Mouse (Mus musculus) heart, adult 18-20 months (tissue): ENCODE data around the gene Tshr. TPM values are rescaled to one million over a fixed set of nuclear protein-coding genes. Genes with fewer than 3 reads are reported as not detected.
A peak's percentile ranks its signal among the peaks of the same experiment; 100 is the strongest.

Experiments used
- DNase-seq, 2 experiments: peaks; one replicate each; pipeline ENCODE4 v3.0.0; 2021 to 2022; ENCODE audit warnings: mixed read lengths in 1 of 2
- total RNA-seq, 2 experiments: library from RNA; stranded (reverse); gene quantifications; 2 replicates each; pipeline ENCODE4 v1.2.3; 2021

Tshr gene
- total RNA-seq, 2 experiments from 2014 or later, result 0.32 to 0.72 TPM

GRCm38 (mm10) chr12:91587491-91588033 lies 203.2 kb downstream of the Tshr start:
- no peak for DNase-seq

DNA sequence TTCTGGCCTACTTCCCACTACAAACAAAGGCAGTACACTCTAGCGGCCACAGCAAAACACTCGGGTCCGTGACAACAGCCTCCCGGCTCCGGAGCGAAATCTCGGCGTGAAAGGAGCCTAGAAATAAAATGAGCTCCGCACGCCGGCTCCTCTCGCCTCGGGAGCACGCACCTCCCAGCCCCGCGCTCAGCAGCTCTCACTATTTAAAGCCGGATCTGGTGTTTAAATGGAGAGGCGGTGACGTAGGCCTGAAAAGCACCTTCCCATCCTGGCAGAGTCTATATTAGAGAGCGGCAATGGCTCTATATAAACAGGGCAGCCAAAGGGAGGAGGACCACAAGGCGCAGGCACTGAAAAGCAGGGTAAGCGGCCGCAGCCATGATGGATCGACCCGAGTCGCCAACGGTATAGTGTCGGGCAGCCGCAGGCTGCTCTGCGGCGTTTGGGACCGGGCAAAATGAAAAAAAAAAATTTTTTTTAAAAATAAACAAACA lies 203.9 kb downstream of the Tshr start:
- DNase-seq, result peak; percentile 96

- peak; percentile 66 to 79 for DNase-seq
Measured at GRCm38 (mm10) chr12:91588670-91589541, 204.5 kb downstream of the Tshr start.

DNA sequence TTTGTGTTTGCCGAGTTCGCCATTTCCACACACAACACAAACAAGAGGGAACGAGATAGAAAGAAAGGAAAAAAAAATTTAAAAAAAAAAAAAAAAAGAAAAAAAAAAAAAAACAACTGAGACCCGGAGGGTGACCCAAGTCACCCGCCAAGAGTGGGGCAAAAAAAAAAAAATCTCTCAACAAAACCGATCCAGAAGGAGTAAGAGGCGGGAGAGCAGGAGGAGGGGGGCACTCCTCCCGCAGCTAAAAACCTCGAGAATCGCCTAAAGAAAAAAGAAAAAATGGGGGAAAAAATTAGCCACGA lies 205.1 kb downstream of the Tshr start:
- no peak for DNase-seq

DNA sequence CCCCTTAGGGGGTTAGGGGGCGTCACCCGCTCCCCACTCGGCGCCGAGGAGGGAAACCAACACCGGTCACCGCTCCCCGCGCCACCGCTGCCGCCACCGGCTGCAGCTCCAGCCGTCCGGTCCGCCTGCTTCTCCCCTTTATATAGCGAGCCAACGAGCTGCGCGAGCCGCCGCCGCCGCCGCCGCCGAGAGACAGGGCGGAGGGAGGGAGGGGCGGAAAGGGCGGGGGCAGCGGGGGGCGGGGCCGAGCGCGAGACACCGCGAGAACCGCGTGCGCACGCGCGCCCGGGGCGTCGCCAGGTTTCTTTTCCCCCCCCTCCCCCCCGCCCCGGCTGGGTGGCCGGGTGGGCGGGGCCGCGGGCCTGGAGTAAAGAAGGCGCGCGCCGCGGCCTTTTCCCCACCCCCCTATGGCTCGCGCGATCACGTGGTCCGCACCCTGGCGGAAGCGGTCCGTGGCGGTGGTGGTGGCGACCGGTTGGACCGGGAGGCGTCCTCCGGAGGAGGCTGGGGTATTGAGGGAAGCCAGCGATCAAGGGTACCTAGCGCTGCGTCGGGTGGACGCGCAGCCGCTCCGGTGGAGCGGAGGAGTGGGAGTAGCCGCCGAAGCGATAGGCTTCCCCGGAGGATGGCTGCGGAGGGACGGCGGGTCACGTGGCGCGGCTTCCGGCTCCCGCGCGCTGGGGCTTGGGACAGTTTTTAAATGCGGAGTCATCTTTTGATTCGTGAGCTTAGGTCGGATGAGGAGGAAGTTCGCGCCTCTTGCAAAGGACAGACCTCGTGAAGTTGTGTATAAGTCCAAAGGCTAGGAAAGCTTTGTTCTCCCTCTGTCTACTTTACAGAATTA lies 205.7 kb downstream of the Tshr start, which contains the start of gene Gtf2a1:
TSS of gene Gtf2a1 (minus strand) at position 641 of the 844 bp plus-strand sequence.
- peak; percentile 96 for DNase-seq

DNA sequence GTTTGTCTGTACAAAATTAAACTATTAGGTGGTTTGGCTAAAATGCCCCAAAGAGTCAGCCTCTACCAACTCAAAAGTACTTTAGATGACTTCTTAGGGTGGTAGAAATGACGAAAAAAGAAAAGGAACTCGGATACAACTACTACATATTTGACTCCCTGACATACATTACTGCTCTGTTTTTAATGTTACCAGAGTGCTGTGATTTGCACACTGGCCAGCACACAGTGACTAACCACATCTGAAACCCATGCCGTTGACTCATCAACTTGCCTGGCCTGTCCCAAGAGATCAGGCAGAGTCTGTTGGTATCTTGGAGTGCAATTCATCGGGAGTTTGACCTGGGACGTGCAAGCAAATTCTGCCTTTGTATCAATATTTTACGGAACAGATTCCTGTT lies 206.4 kb downstream of the Tshr start:
- DNase-seq, result peak; percentile 53 to 57

- no peak for DNase-seq
Measured at GRCm38 (mm10) chr12:91591191-91591590, 206.8 kb downstream of the Tshr start.

- peak in 1 of 2 experiments; percentile 21 for DNase-seq
Measured at GRCm38 (mm10) chr12:91592128-91592527, 207.8 kb downstream of the Tshr start.

Other genes with a start within 250 kb of the Tshr start
- gene Cep128, start 154 bp upstream of the Tshr start, total RNA-seq, result 10 to 100 TPM; 12.1 to 13.5 TPM
- gene Gtf2a1, start 205.9 kb downstream of the Tshr start, total RNA-seq, result 10 to 100 TPM; 23.1 to 29.9 TPM